8 mouse cellular contexts compared by ENCODE assay signal in the genomic region with DNA sequence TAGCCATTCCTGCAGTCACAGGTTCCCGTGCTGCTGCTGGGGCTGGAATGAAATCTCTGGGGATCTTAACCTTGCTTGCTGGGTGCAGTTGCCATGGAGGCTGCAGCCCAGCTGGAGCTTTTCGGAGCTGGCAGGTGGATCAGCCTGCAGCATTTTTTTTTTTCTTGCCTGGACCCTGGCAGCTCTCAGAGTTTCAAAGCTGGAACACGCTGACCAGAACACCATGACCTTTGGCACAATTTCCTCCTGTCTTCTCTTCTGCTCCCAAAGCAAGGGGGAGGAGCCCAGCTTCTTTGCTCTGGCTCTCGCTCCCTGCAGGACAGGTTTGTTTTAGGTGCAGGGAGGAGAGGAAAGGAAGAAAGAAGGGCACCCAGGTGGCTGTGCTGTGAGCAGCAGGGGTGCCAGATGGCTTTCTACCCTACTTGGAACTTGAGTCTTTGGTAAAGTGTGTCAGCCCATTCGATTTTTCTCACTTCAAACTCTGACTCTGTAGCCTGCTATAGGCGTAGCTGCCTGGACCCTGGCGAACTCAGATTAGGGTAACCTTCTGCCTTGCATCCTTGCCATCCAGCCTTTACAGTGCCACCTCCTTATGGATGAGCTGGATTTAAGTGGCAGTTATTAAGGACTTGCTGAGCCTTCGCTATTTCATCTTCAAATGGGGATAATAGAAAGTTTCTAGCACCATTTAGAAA.
DNase-seq lines count a peak whose midpoint lies in the region; ATAC-seq lines count a peak whose summit lies in the region.

No protein-coding gene starts in this region.

- WGBS in kidney, embryonic 14.5 days: 35% methylated on average over 8 of the region's 8 CpGs
- 40% methylated on average over 8 of the region's 8 CpGs for WGBS in liver, embryonic 13.5 days (ENCODE audit: insufficient replicate concordance)
- 35% methylated on average over 8 of the region's 8 CpGs for WGBS in midbrain, embryonic 16.5 days

- H3K9me3 ChIP-seq in kidney, embryonic 14.5 days (ENCODE audit: control insufficient read depth, low read length): no peaks in the 10 kb centered on the region
- no peaks in the 10 kb centered on the region for H3K9me3 ChIP-seq in liver, embryonic 13.5 days (replicated peaks)
- H3K9me3 ChIP-seq in midbrain, embryonic 16.5 days (replicated peaks; ENCODE audit: control insufficient read depth, low read length, poor library complexity, severe bottlenecking): no peaks in the 10 kb centered on the region

- no peak overlapping the region for H3K4me2 ChIP-seq in kidney, embryonic 14.5 days (replicated peaks; ENCODE audit: low read depth, low read length)
- no peak overlapping the region for H3K4me2 ChIP-seq in liver, embryonic 13.5 days
- no peak overlapping the region for H3K4me2 ChIP-seq in midbrain, embryonic 16.5 days (ENCODE audit: low read length)

- no peak overlapping the region for H3K9ac ChIP-seq in kidney, embryonic 14.5 days (ENCODE audit: low read depth, low read length)
- H3K9ac ChIP-seq in liver, embryonic 13.5 days: no peak overlapping the region
- no peak overlapping the region for H3K9ac ChIP-seq in midbrain, embryonic 16.5 days (ENCODE audit: low read depth, low read length)

- 0 out of 2 replicates have a peak, but pooled peaks cover 4% of the 10 kb centered on the region for H3K4me1 ChIP-seq in kidney, embryonic 14.5 days (ENCODE audit: control insufficient read depth, insufficient read depth, low read length)
- H3K4me1 ChIP-seq in liver, embryonic 13.5 days (replicated peaks): peaks cover 10% of the 10 kb centered on the region
- peaks cover 7% of the 10 kb centered on the region for H3K4me1 ChIP-seq in midbrain, embryonic 16.5 days (ENCODE audit: control insufficient read depth, insufficient read depth, low read length)

- H3K27ac ChIP-seq in kidney, embryonic 14.5 days (ENCODE audit: low read depth, low read length): no peak overlapping the region
- H3K27ac ChIP-seq in liver, embryonic 13.5 days: no peak overlapping the region
- no peak overlapping the region for H3K27ac ChIP-seq in midbrain, embryonic 16.5 days (ENCODE audit: low read length)

- no peak overlapping the region for H3K4me3 ChIP-seq in kidney, embryonic 14.5 days (ENCODE audit: low read length)
- no peak overlapping the region for H3K4me3 ChIP-seq in liver, embryonic 13.5 days (replicated peaks)
- no peak overlapping the region for H3K4me3 ChIP-seq in midbrain, embryonic 16.5 days (ENCODE audit: low read depth, low read length)

- no peaks in the 10 kb centered on the region for H3K27me3 ChIP-seq in kidney, embryonic 14.5 days (ENCODE audit: control insufficient read depth, insufficient read depth, low read length)
- H3K27me3 ChIP-seq in liver, embryonic 13.5 days: no peaks in the 10 kb centered on the region
- no peaks in the 10 kb centered on the region for H3K27me3 ChIP-seq in midbrain, embryonic 16.5 days (ENCODE audit: control insufficient read depth, insufficient read depth, low read depth, low read length)

- ATAC-seq in kidney, embryonic 14.5 days (ENCODE audit: low FRiP score, low TSS enrichment): 0 out of 2 replicates have a peak, but pooled peaks have one; percentile 69
- ATAC-seq in liver, embryonic 13.5 days (ENCODE audit: low read depth): peak; percentile 34; the same call in 1 of the 2 replicates
- ATAC-seq in midbrain, embryonic 16.5 days: no peak; the same call in 1 of the 2 replicates

- peak; percentile 90 for DNase-seq in gastrocnemius, adult 18-20 months (ENCODE audit: low spot score)
- DNase-seq in gastrocnemius, postnatal 4 days (ENCODE audit: low spot score in 2 of 2): no peak
- DNase-seq in cerebellum, adult 18-20 months: peak; percentile 34 to 36
- peak; percentile 85 for DNase-seq in gastrocnemius, postnatal 25 days
- no peak for DNase-seq in liver, embryonic 13.5 days
- DNase-seq in right cerebral cortex, postnatal 14 days: peak; percentile 9

- H3K36me3 ChIP-seq in kidney, embryonic 14.5 days (ENCODE audit: control insufficient read depth, insufficient read depth, low read length): no peaks in the 10 kb centered on the region
- no peaks in the 10 kb centered on the region for H3K36me3 ChIP-seq in liver, embryonic 13.5 days
- no peaks in the 10 kb centered on the region for H3K36me3 ChIP-seq in midbrain, embryonic 16.5 days (ENCODE audit: control insufficient read depth, insufficient read depth, low read length)

Comparison
In these comparisons a context has a peak if more than half of its experiments do, and no peak if none do; other contexts are left out.
1. DNase-seq: peak in gastrocnemius, adult 18-20 months (single experiment), cerebellum, adult 18-20 months (2 of 2), gastrocnemius, postnatal 25 days (single experiment) and right cerebral cortex, postnatal 14 days (single experiment); none in gastrocnemius, postnatal 4 days (0 of 2) and liver, embryonic 13.5 days (single experiment).